Mouse (Mus musculus) neural tube, embryonic 15.5 days (tissue): ENCODE data around the gene Ppp1r2. TPM values are rescaled to one million over a fixed set of nuclear protein-coding genes. Genes with fewer than 3 reads are reported as not detected.
"Not testable (repeated sequence)": the region's sequence is repeated elsewhere in the genome, so short reads cannot be mapped to it uniquely, and the experiment has no call there.

Experiments used
- ATAC-seq: fragments of 200-750 bp; cut with Nextera tagmentation; 2 replicates; pipeline ENCODE4 v1.8.0; 2017; ENCODE audit warnings: mild to moderate bottlenecking, moderate TSS enrichment, moderate library complexity; ENCODE audit not compliant: low FRiP score
- H3K27ac ChIP-seq: fragments of 300-500 bp; sonication (generic); replicated peaks from 2 replicates; pipeline ENCODE4 v1.5.1; 2015; ENCODE audit warnings: mild to moderate bottlenecking, inconsistent platforms
- H3K27me3 ChIP-seq: fragments of 300-500 bp; sonication (generic); replicated peaks from 2 replicates; pipeline ENCODE4 v1.6.1; 2015; ENCODE audit warnings: inconsistent platforms
- H3K36me3 ChIP-seq: fragments of 300-500 bp; sonication (generic); 2 replicates; pipeline ENCODE4 v1.6.1; 2015; ENCODE audit warnings: inconsistent platforms
- H3K4me1 ChIP-seq: fragments of 300-500 bp; sonication (generic); 2 replicates; pipeline ENCODE4 v1.6.1; 2015; ENCODE audit warnings: inconsistent platforms
- H3K4me2 ChIP-seq: fragments of 300-500 bp; sonication (generic); 2 replicates; pipeline ENCODE4 v1.6.1; 2015; ENCODE audit warnings: inconsistent platforms, mild to moderate bottlenecking, moderate library complexity
- H3K4me3 ChIP-seq: fragments of 300-500 bp; sonication (generic); replicated peaks from 2 replicates; pipeline ENCODE4 v1.5.1; 2015; ENCODE audit warnings: mild to moderate bottlenecking, inconsistent platforms
- H3K9ac ChIP-seq: fragments of 300-500 bp; sonication (generic); replicated peaks from 2 replicates; pipeline ENCODE4 v1.6.1; 2015; ENCODE audit warnings: mild to moderate bottlenecking, inconsistent platforms
- H3K9me3 ChIP-seq: fragments of 300-500 bp; sonication (generic); replicated peaks from 2 replicates; pipeline ENCODE4 v1.6.1; 2016; ENCODE audit warnings: inconsistent platforms
- WGBS: fragments of 180-500 bp; shearing (Covaris S2); methylation state at CpG from one replicate; pipeline ENCODE4 v1.1.7; 2015; ENCODE audit warnings: mixed read lengths; 5-methylcytosine and 5-hydroxymethylcytosine counted together
- polyA plus RNA-seq: library from polyadenylated mRNA; unstranded; fragments of >200 nt; fragmentation: Nextera tagmentation; extraction: Ambion mirVana; gene quantifications from 2 replicates; pipeline ENCODE4 v1.2.1, GENCODE M21; 2015

The Ppp1r2 gene
- polyA plus RNA-seq: 121 and 123 TPM in 2 replicates

DNA sequence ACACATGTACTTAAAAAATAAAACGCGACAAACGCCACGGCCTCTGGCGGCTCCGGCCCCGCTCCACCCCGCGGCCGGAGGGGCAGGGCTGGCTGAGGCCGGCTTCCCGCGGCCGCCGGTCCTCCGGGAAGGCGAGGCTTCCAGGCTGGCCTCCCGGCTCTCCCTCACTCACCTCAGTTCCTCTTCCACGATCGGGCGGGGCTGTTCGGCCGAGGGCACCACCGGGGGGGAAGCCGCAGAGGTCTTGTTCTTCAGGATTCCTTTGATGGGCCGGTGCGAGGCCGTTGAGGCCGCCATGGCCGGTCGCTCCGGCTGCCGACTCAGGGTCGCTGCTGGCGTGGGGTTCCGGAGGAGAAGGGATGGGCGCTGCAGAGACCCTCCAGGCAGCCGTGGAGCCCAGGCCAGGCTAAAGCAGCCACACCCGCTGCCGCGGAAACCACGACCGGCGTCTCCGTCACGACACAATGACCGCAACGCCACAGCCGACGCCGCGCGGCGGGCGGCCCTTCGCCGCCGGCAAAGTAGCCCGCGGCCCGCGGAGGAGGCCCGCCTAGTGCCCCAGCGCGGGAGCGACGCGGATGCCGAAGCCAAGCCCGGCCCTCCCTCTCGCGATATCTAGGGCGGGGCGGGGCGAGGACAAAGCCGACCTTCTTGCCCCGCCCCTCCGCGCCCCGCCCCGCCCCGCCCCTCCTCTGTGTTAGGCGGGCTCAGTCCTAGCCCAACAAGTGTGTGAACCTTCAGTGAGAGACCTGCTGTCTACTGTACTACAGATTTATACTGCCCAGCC, at the start of gene Ppp1r2:
Ppp1r2 (minus strand) TSS at position 604 of the 787 bp plus-strand sequence.
- H3K9me3 ChIP-seq: no peaks in the 10 kb centered on the region
- WGBS: under 1% methylated on average over 73 of the region's 83 CpGs

GRCm38 (mm10) chr16:31321501-31321900, 46.4 kb upstream of the Ppp1r2 start:
- 50% methylated on average over 4 of the region's 4 CpGs for whole genome bisulfite sequencing
- H3K36me3 ChIP-seq: no peaks in the 10 kb centered on the region
- no peaks in the 10 kb centered on the region for H3K4me1 ChIP-seq
- no peak overlapping the region for H3K27ac ChIP-seq
- no peaks in the 10 kb centered on the region for H3K9me3 ChIP-seq
- no peak for ATAC-seq
- H3K4me3 ChIP-seq: no peak overlapping the region
- no peaks in the 10 kb centered on the region for H3K27me3 ChIP-seq
- no peak overlapping the region for H3K9ac ChIP-seq
- H3K4me2 ChIP-seq: no peak overlapping the region

More for the DNA sequence above, at the start of gene Ppp1r2:
- Histone ChIP-seq H3K4me1 (peaks cover 32% of the 10 kb centered on the region), H3K4me3 (peak within 1 kb of the TSS; percentile 94), H3K36me3 (no peaks in the 10 kb centered on the region), H3K9ac (peak within 1 kb of the TSS; percentile 94), H3K4me2 (peak within 1 kb of the TSS; percentile 63), H3K27me3 (no peaks in the 10 kb centered on the region), H3K27ac (peak within 1 kb of the TSS; percentile 87)
- ATAC-seq: peak; percentile 95

DNA sequence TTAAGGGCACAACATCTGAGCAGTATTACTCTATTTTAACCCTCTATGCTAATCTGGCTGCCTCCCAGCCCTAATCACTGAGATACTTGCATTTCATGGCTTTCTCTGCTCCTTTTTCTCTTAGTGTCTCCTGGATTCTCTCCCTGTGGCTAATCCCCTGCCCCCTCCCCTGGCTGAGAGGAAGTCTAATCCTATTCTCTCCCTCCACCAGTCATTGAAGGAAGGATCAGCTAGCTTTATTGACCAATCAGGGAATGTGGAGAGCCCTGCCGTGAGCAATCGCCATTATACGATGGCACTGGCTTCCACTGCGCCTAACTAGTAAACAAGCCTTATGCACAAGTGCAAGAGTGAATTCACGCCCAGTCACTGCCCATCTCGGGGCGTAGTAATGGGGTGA, 45.9 kb upstream of the Ppp1r2 start:
- Histone ChIP-seq H3K4me3 (no peak overlapping the region), H3K27me3 (no peaks in the 10 kb centered on the region), H3K27ac (no peak overlapping the region), H3K9ac (no peak overlapping the region), H3K9me3 (no peaks in the 10 kb centered on the region), H3K4me2 (no peak overlapping the region), H3K36me3 (no peaks in the 10 kb centered on the region), H3K4me1 (no peaks in the 10 kb centered on the region)
- ATAC-seq: no peak
- 71% methylated on average over 7 of the region's 7 CpGs for WGBS

DNA sequence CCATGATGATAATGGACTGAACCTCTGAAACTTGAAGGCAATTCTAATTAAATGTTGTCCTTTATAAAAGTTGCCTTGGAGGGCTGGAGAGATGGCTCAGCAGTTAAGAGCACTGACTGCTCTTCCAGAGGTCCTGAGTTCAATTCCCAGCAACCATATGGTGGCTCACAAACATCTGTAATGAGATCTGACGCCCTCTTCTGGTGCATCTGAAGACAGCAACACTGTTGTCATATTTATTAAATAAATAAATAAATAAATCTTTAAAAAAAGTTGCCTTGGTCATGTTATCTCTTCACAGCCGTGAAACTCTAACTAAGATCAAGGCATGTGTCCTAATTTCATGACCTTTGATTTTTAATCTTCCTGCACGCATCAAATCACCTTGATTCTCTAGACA, 44.6 kb upstream of the Ppp1r2 start:
- not testable (repeated sequence) for H3K9ac ChIP-seq, H3K4me1 ChIP-seq, H3K4me2 ChIP-seq, H3K4me3 ChIP-seq, H3K27ac ChIP-seq, H3K9me3 ChIP-seq, H3K27me3 ChIP-seq, ATAC-seq, H3K36me3 ChIP-seq
- WGBS: 84% methylated on average over 3 of the region's 3 CpGs

- ATAC-seq: no peak
- Histone ChIP-seq H3K4me3 (no peak overlapping the region), H3K36me3 (no peaks in the 10 kb centered on the region), H3K9me3 (no peaks in the 10 kb centered on the region), H3K9ac (no peak overlapping the region), H3K27ac (no peak overlapping the region), H3K4me2 (no peak overlapping the region), H3K4me1 (peaks cover 12% of the 10 kb centered on the region; the same call in 1 of the 2 replicates), H3K27me3 (no peaks in the 10 kb centered on the region)
- WGBS: 86% methylated on average over 4 of the region's 4 CpGs
These were observed 44.2 kb upstream of the Ppp1r2 start for GRCm38 (mm10) chr16:31319316-31319715.

- 67% methylated on average over 2 of the region's 2 CpGs for WGBS
- Histone ChIP-seq H3K27me3 (no peaks in the 10 kb centered on the region), H3K4me2 (no peak overlapping the region), H3K27ac (no peak overlapping the region), H3K36me3 (no peaks in the 10 kb centered on the region), H3K9ac (no peak overlapping the region), H3K9me3 (no peaks in the 10 kb centered on the region), H3K4me1 (peaks cover 13% of the 10 kb centered on the region; the same call in 1 of the 2 replicates), H3K4me3 (no peak overlapping the region)
- ATAC-seq: no peak
These were observed 43.3 kb upstream of the Ppp1r2 start for GRCm38 (mm10) chr16:31318418-31318817.

DNA sequence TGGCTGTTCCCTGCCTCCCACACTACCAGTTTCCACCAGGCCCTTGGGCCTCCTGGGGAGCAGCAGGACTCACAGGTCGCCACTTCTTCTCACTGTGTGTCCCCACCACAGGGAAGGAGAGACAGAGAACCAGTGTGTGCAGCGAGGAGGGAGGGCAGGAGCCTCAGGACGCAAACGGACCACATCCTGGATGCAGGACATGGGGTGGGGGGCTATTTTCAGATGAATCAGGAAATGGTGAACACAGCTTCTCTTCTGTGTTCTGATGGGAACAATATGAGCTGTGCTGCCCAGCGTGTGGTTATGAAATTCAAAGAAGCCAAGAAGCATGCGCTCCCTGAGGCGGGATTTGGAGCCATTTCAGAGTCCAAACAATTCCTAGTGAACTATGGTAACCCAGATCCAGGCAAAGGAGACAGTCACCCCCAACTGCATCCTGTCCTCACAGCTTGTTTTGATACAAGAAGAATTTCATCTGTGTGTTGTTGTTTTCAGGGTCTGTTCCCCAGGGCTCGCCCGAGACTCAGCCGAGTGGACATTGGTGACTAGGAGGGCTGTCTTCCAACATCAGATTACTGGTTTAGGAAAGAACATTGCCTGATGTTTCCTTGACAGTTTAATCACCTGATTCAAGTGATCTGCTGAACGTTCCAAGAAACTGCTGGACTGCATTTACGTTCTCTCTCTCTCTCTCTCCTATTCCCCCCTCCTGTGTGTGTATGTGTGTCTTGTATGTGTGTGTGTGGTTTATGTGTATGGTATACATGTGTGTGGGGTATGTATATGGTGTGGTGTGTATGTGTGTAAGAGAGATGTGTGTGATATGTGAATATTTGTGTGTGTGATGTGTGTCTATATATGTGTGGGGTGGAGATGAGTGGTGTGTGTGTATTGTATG, 41.4 kb upstream of the Ppp1r2 start:
- H3K4me1 ChIP-seq: peaks cover 13% of the 10 kb centered on the region; the same call in 1 of the 2 replicates
- H3K9me3 ChIP-seq, H3K4me3 ChIP-seq, H3K27me3 ChIP-seq, H3K36me3 ChIP-seq, ATAC-seq, H3K9ac ChIP-seq, H3K4me2 ChIP-seq: not testable (repeated sequence)
- H3K27ac ChIP-seq: 0 out of 2 replicates have a peak overlapping the region, but pooled peaks have one; percentile 33
- WGBS: 74% methylated on average over 12 of the region's 12 CpGs

GRCm38 (mm10) chr16:31315294-31315693, 40.2 kb upstream of the Ppp1r2 start:
- Histone ChIP-seq H3K27ac (0 out of 2 replicates have a peak overlapping the region, but pooled peaks have one; percentile 45), H3K9ac (no peak overlapping the region), H3K4me2 (no peak overlapping the region), H3K27me3 (no peaks in the 10 kb centered on the region), H3K36me3 (no peaks in the 10 kb centered on the region), H3K4me1 (peaks cover 13% of the 10 kb centered on the region; the same call in 1 of the 2 replicates), H3K4me3 (no peak overlapping the region), H3K9me3 (no peaks in the 10 kb centered on the region)
- WGBS: 54% methylated on average over 4 of the region's 4 CpGs
- ATAC-seq: no peak

- Histone ChIP-seq H3K4me3 (no peak within 1 kb of the TSS), H3K27ac (0 out of 2 replicates have a peak within 1 kb of the TSS, but pooled peaks have one; percentile 45), H3K9ac (no peak within 1 kb of the TSS), H3K9me3 (no peaks in the 10 kb centered on the region), H3K4me2 (no peak within 1 kb of the TSS; the same call in 1 of the 2 replicates), H3K27me3 (no peaks in the 10 kb centered on the region), H3K4me1 (peaks cover 13% of the 10 kb centered on the region; the same call in 1 of the 2 replicates), H3K36me3 (no peaks in the 10 kb centered on the region)
- ATAC-seq: no peak
- WGBS: 53% methylated on average over 9 of the region's 9 CpGs
These were observed 39.6 kb upstream of the Ppp1r2 start, which contains the start of gene Apod for GRCm38 (mm10) chr16:31314497-31315233. Gene Apod, minus strand, starts transcription at chr16:31314808.

DNA sequence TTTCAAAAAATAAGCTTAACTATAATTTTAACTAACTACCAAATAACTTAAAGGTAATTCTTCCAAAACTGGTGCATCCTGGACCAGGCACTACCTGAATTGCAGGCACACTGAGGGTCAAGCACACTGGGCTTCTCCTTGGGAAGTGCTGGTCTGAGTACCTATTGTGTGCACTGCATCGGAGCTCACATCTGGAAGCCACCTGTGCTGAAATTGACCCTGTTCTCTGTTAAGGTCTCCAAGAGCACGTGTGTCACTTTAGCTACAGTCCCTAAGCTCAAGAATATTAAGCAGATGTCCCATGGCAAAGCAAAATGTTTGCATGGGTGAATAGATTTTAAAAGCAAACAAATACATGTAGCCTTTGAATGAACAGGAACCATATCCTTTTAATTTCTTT, 38.5 kb upstream of the Ppp1r2 start:
- Histone ChIP-seq H3K4me1 (peaks cover 13% of the 10 kb centered on the region; the same call in 1 of the 2 replicates), H3K4me3 (no peak overlapping the region), H3K9ac (no peak overlapping the region), H3K27ac (no peak overlapping the region), H3K27me3 (no peaks in the 10 kb centered on the region), H3K36me3 (no peaks in the 10 kb centered on the region), H3K4me2 (no peak overlapping the region), H3K9me3 (no peaks in the 10 kb centered on the region)
- WGBS: 74% methylated on average over 2 of the region's 2 CpGs
- no peak for ATAC-seq

DNA sequence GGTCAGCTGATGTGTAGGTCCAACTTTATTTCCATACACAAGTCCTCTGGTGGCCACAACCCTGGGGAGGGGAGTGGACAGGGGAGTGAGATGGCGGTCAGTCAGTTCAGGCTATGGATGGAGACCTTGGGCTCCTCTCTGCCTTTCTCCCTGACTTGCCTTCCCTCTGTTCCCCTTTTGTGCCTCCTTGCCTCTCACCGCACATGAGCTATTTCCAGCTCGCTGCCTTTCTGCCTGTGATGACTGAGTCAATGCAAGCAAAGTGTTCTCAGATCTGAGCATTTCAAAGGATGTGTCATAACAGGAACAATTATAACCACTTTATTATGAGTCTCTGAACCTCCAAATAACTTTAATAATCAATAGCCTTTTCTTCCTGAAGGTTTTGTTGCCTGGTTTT, 37.2 kb upstream of the Ppp1r2 start:
- WGBS: 89% methylated on average over 3 of the region's 3 CpGs
- Histone ChIP-seq H3K9me3 (no peaks in the 10 kb centered on the region), H3K4me1 (peaks cover 13% of the 10 kb centered on the region; the same call in 1 of the 2 replicates), H3K36me3 (no peaks in the 10 kb centered on the region), H3K4me2 (no peak overlapping the region), H3K27ac (no peak overlapping the region), H3K27me3 (no peaks in the 10 kb centered on the region), H3K9ac (no peak overlapping the region), H3K4me3 (no peak overlapping the region)
- ATAC-seq: no peak
